Mouse (Mus musculus) liver, embryonic 13.5 days (tissue): ENCODE measurements at regions not wholly inside any gene's neighbourhood (a gene's known extent, or its start where the extent isn't known, plus 50 kb on each side); places are given as distances from the start of the nearest gene placed in this dataset.

Experiments
- ATAC-seq: fragments of 200-750 bp; cut with Nextera tagmentation; 2 replicates; pipeline ENCODE4 v1.8.0; 2017; ENCODE audit warnings: low read depth, mild to moderate bottlenecking, moderate number of reproducible peaks, moderate library complexity
- DNase-seq: peaks from one replicate; pipeline ENCODE4 v3.0.0; 2022
- H3K27ac ChIP-seq: fragments of 300-500 bp; sonication (generic); 2 replicates; pipeline ENCODE4 v1.5.1; 2015; ENCODE audit warnings: moderate library complexity, mild to moderate bottlenecking, inconsistent platforms
- H3K27me3 ChIP-seq: fragments of 300-500 bp; sonication (generic); 2 replicates; pipeline ENCODE4 v1.6.1; 2015; ENCODE audit warnings: mild to moderate bottlenecking, inconsistent platforms
- H3K36me3 ChIP-seq: fragments of 300-500 bp; sonication (generic); 2 replicates; pipeline ENCODE4 v1.6.1; 2015; ENCODE audit warnings: mild to moderate bottlenecking, inconsistent platforms
- H3K4me1 ChIP-seq: fragments of 300-500 bp; sonication (generic); replicated peaks from 2 replicates; pipeline ENCODE4 v1.6.1; 2015; ENCODE audit warnings: inconsistent platforms
- H3K4me2 ChIP-seq: fragments of 300-500 bp; sonication (generic); 2 replicates; pipeline ENCODE4 v1.6.1; 2015; ENCODE audit warnings: inconsistent platforms, mild to moderate bottlenecking, moderate library complexity
- H3K4me3 ChIP-seq: fragments of 300-500 bp; sonication (generic); replicated peaks from 2 replicates; pipeline ENCODE4 v1.5.1; 2015; ENCODE audit warnings: mild to moderate bottlenecking, inconsistent platforms
- H3K9ac ChIP-seq: fragments of 300-500 bp; sonication (generic); 2 replicates; pipeline ENCODE4 v1.6.1; 2015; ENCODE audit warnings: mild to moderate bottlenecking, inconsistent platforms
- H3K9me3 ChIP-seq: fragments of 300-500 bp; sonication (generic); replicated peaks from 2 replicates; pipeline ENCODE4 v1.6.1; 2016; ENCODE audit warnings: inconsistent platforms
- WGBS: fragments of 180-500 bp; shearing (Covaris S2); methylation state at CpG from one replicate; pipeline ENCODE4 v1.1.7; 2015; ENCODE audit not compliant: insufficient replicate concordance; 5-methylcytosine and 5-hydroxymethylcytosine counted together

GRCm38 (mm10) chr11:112407681-112408080, 374.3 kb upstream of the Sox9 start:
- Histone ChIP-seq H3K27ac (no peak overlapping the region), H3K36me3 (no peaks in the 10 kb centered on the region), H3K4me1 (no peaks in the 10 kb centered on the region), H3K27me3 (no peaks in the 10 kb centered on the region), H3K4me2 (no peak overlapping the region), H3K4me3 (no peak overlapping the region), H3K9ac (no peak overlapping the region), H3K9me3 (no peaks in the 10 kb centered on the region)
- DNase-seq (no peak), ATAC-seq (no peak)
- 71% methylated on average over 8 of the region's 8 CpGs for WGBS

GRCm38 (mm10) chr11:112412434-112412833, 369.6 kb upstream of the Sox9 start:
- WGBS: 42% methylated on average over 4 of the region's 4 CpGs
- H3K4me1 ChIP-seq: no peaks in the 10 kb centered on the region
- H3K27ac ChIP-seq: no peak overlapping the region
- no peaks in the 10 kb centered on the region for H3K36me3 ChIP-seq
- H3K27me3 ChIP-seq: no peaks in the 10 kb centered on the region
- H3K4me3 ChIP-seq: no peak overlapping the region
- no peak overlapping the region for H3K4me2 ChIP-seq
- DNase-seq: no peak
- no peak overlapping the region for H3K9ac ChIP-seq
- H3K9me3 ChIP-seq: no peaks in the 10 kb centered on the region
- ATAC-seq: no peak

- Histone ChIP-seq H3K36me3 (no peaks in the 10 kb centered on the region), H3K9me3 (no peaks in the 10 kb centered on the region), H3K4me3 (no peak overlapping the region), H3K4me2 (no peak overlapping the region), H3K4me1 (no peaks in the 10 kb centered on the region), H3K9ac (no peak overlapping the region), H3K27ac (no peak overlapping the region), H3K27me3 (no peaks in the 10 kb centered on the region)
- 53% methylated on average over 1 of the region's 1 CpGs for WGBS
- ATAC-seq (no peak), DNase-seq (no peak)
Measured at GRCm38 (mm10) chr11:112442639-112443038, 339.4 kb upstream of the Sox9 start.

GRCm38 (mm10) chr11:112443890-112444289, 338.1 kb upstream of the Sox9 start:
- H3K27ac ChIP-seq: no peak overlapping the region
- 61% methylated on average over 4 of the region's 4 CpGs for WGBS
- H3K9ac ChIP-seq: no peak overlapping the region
- no peaks in the 10 kb centered on the region for H3K4me1 ChIP-seq
- ATAC-seq: no peak
- H3K4me3 ChIP-seq: no peak overlapping the region
- H3K36me3 ChIP-seq: no peaks in the 10 kb centered on the region
- H3K9me3 ChIP-seq: no peaks in the 10 kb centered on the region
- no peak overlapping the region for H3K4me2 ChIP-seq
- H3K27me3 ChIP-seq: no peaks in the 10 kb centered on the region
- DNase-seq: no peak

- Histone ChIP-seq H3K4me1 (no peaks in the 10 kb centered on the region), H3K27me3 (no peaks in the 10 kb centered on the region), H3K36me3 (no peaks in the 10 kb centered on the region), H3K27ac (no peak overlapping the region), H3K4me2 (no peak overlapping the region), H3K9ac (no peak overlapping the region), H3K4me3 (no peak overlapping the region), H3K9me3 (no peaks in the 10 kb centered on the region)
- DNase-seq (no peak), ATAC-seq (no peak)
- WGBS: 47% methylated on average over 5 of the region's 5 CpGs
Measured at GRCm38 (mm10) chr11:112449632-112450031, 332.4 kb upstream of the Sox9 start.

- WGBS: 49% methylated on average over 6 of the region's 6 CpGs
- Histone ChIP-seq H3K4me1 (no peaks in the 10 kb centered on the region), H3K4me2 (no peak overlapping the region), H3K9me3 (no peaks in the 10 kb centered on the region), H3K27me3 (no peaks in the 10 kb centered on the region), H3K36me3 (no peaks in the 10 kb centered on the region), H3K4me3 (no peak overlapping the region), H3K27ac (no peak overlapping the region), H3K9ac (no peak overlapping the region)
- DNase-seq (no peak), ATAC-seq (no peak)
Measured at GRCm38 (mm10) chr11:112450227-112450626, 331.8 kb upstream of the Sox9 start.

- H3K36me3 ChIP-seq: no peaks in the 10 kb centered on the region
- no peak overlapping the region for H3K4me2 ChIP-seq
- H3K27me3 ChIP-seq: no peaks in the 10 kb centered on the region
- no peak overlapping the region for H3K27ac ChIP-seq
- H3K4me1 ChIP-seq: no peaks in the 10 kb centered on the region
- 59% methylated on average over 2 of the region's 2 CpGs for WGBS
- H3K9ac ChIP-seq: no peak overlapping the region
- ATAC-seq (no peak), DNase-seq (no peak)
- no peak overlapping the region for H3K4me3 ChIP-seq
- H3K9me3 ChIP-seq: no peaks in the 10 kb centered on the region
Measured at GRCm38 (mm10) chr11:112458075-112458474, 323.9 kb upstream of the Sox9 start.

- no peaks in the 10 kb centered on the region for H3K4me1 ChIP-seq
- no peak for ATAC-seq
- no peak overlapping the region for H3K9ac ChIP-seq
- H3K9me3 ChIP-seq: no peaks in the 10 kb centered on the region
- 73% methylated on average over 1 of the region's 1 CpGs for WGBS
- no peak for DNase-seq
- no peak overlapping the region for H3K4me3 ChIP-seq
- no peak overlapping the region for H3K27ac ChIP-seq
- no peaks in the 10 kb centered on the region for H3K27me3 ChIP-seq
- no peaks in the 10 kb centered on the region for H3K36me3 ChIP-seq
- no peak overlapping the region for H3K4me2 ChIP-seq
Measured at GRCm38 (mm10) chr11:112463121-112463520, 318.9 kb upstream of the Sox9 start.

GRCm38 (mm10) chr11:112464386-112464785, 317.6 kb upstream of the Sox9 start:
- DNase-seq: no peak
- no peak for ATAC-seq
- Histone ChIP-seq H3K36me3 (no peaks in the 10 kb centered on the region), H3K9ac (no peak overlapping the region), H3K4me2 (no peak overlapping the region), H3K4me3 (no peak overlapping the region), H3K27ac (no peak overlapping the region), H3K9me3 (no peaks in the 10 kb centered on the region), H3K27me3 (no peaks in the 10 kb centered on the region), H3K4me1 (no peaks in the 10 kb centered on the region)
- 63% methylated on average over 4 of the region's 4 CpGs for whole genome bisulfite sequencing

GRCm38 (mm10) chr11:112470336-112470735, 311.7 kb upstream of the Sox9 start:
- Histone ChIP-seq H3K27ac (no peak overlapping the region), H3K4me2 (no peak overlapping the region), H3K4me3 (no peak overlapping the region), H3K4me1 (no peaks in the 10 kb centered on the region), H3K36me3 (no peaks in the 10 kb centered on the region), H3K27me3 (no peaks in the 10 kb centered on the region), H3K9me3 (no peaks in the 10 kb centered on the region), H3K9ac (no peak overlapping the region)
- no peak for ATAC-seq
- no peak for DNase-seq
- WGBS: 55% methylated on average over 3 of the region's 3 CpGs

GRCm38 (mm10) chr11:112473237-112473636, 308.8 kb upstream of the Sox9 start:
- H3K27ac ChIP-seq: no peak overlapping the region
- no peaks in the 10 kb centered on the region for H3K36me3 ChIP-seq
- ATAC-seq (no peak), DNase-seq (no peak)
- no peak overlapping the region for H3K9ac ChIP-seq
- H3K27me3 ChIP-seq: no peaks in the 10 kb centered on the region
- H3K4me1 ChIP-seq: no peaks in the 10 kb centered on the region
- H3K4me3 ChIP-seq: no peak overlapping the region
- H3K4me2 ChIP-seq: no peak overlapping the region
- 0 out of 2 replicates have a peak, but pooled peaks cover 1% of the 10 kb centered on the region for H3K9me3 ChIP-seq
- WGBS: 70% methylated on average over 7 of the region's 7 CpGs

- ATAC-seq: no peak
- 63% methylated on average over 6 of the region's 6 CpGs for WGBS
Measured at GRCm38 (mm10) chr11:112473681-112474080, 308.3 kb upstream of the Sox9 start.

More at GRCm38 (mm10) chr11:112473681-112474080, 308.3 kb upstream of the Sox9 start:
- H3K9ac ChIP-seq: no peak overlapping the region
- H3K4me3 ChIP-seq: no peak overlapping the region
- H3K36me3 ChIP-seq: no peaks in the 10 kb centered on the region
- H3K4me1 ChIP-seq: no peaks in the 10 kb centered on the region
- no peaks in the 10 kb centered on the region for H3K27me3 ChIP-seq
- no peak overlapping the region for H3K4me2 ChIP-seq
- no peak for DNase-seq
- 0 out of 2 replicates have a peak, but pooled peaks cover 4% of the 10 kb centered on the region for H3K9me3 ChIP-seq
- no peak overlapping the region for H3K27ac ChIP-seq
